In genomic region chr13:49242321-49243065, GRCm38 (mm10) we compare ENCODE assay signal across 1 mouse cellular context.
TF ChIP-seq lines count a peak whose summit lies in the region.

No protein-coding gene starts in this region.

TF ChIP-seq in MEL, 35 proteins besides CTCF, POLR2A, EP300 and RAD21 (continued from another document):
- TF ChIP-seq POLR2AphosphoS2 (IDR thresholded peaks at IDR 0.05; ENCODE audit: low read length) (peak; percentile 50; the same call in 1 of the 2 replicates), ZNF384 (IDR thresholded peaks at IDR 0.05; ENCODE audit: low read depth, low read length) (no peak), MXI1 (IDR thresholded peaks at IDR 0.05; ENCODE audit: low read depth, low read length) (no peak; the same call in 1 of the 2 replicates), UBTF (IDR thresholded peaks at IDR 0.05; ENCODE audit: borderline replicate concordance, insufficient read depth, low read depth, low read length) (no peak), ZMIZ1 (IDR thresholded peaks at IDR 0.05; ENCODE audit: low read depth, low read length) (peak; percentile 30; the same call in 1 of the 2 replicates), POLR2AphosphoS5 (IDR thresholded peaks at IDR 0.05; ENCODE audit: borderline replicate concordance, low read depth, low read length) (no peak), USF2 (IDR thresholded peaks at IDR 0.05; ENCODE audit: borderline replicate concordance in 1 of 2, insufficient read depth in 1 of 2, low read depth in 1 of 2, low read length in 2 of 2) (no peak), TAL1 (IDR thresholded peaks at IDR 0.05; ENCODE audit: low read length) (peak; percentile 81), MYB (IDR thresholded peaks at IDR 0.05; ENCODE audit: low read depth, low read length) (peak; percentile 75), BHLHE40 (IDR thresholded peaks at IDR 0.05; ENCODE audit: borderline replicate concordance, low read depth, low read length) (0 out of 2 replicates have a peak, but pooled peaks have one; percentile 8), E2F4 (IDR thresholded peaks at IDR 0.05; ENCODE audit: borderline replicate concordance, low read depth, low read length) (no peak)
TF ChIP-seq in MEL: peak in this region for 15.
